Mouse (Mus musculus): Measurements from ENCODE around the gene 1700003F12Rik. TPM values are rescaled to one million over a fixed set of nuclear protein-coding genes. Genes with fewer than 3 reads are reported as not detected.

Gene 1700003F12Rik
- polyA plus RNA-seq, 1 experiment = 0.32 TPM

- peaks cover 17% of the 10 kb centered on the region for H3K36me3 ChIP-seq (ENCODE audit: control insufficient read depth, insufficient read depth, low read length)
- H3K27me3 ChIP-seq (ENCODE audit: control insufficient read depth, insufficient read depth, low read length) = no peaks in the 10 kb centered on the region
- H3K27ac ChIP-seq (ENCODE audit: insufficient read depth, low read depth, low read length) = no peak overlapping the region
- H3K4me3 ChIP-seq (ENCODE audit: low read depth, low read length) = no peak overlapping the region
- no peaks in the 10 kb centered on the region; the same call in 1 of the 2 replicates for H3K4me1 ChIP-seq (ENCODE audit: control insufficient read depth, insufficient read depth, insufficient read length, low read length)
- TF ChIP-seq POLR2A (IDR thresholded peaks at IDR 0.05; ENCODE audit: low read depth, low read length) (no peak), CTCF (IDR thresholded peaks at IDR 0.05; ENCODE audit: extremely low read depth, insufficient read length, insufficient replicate concordance, low read depth, low read length) (no peak)
- WGBS = 95% methylated on average over 3 of the region's 3 CpGs
These were observed 36.7 kb upstream of the 1700003F12Rik start for GRCm38 (mm10) chr2:154510141-154510540.

- H3K27me3 ChIP-seq (ENCODE audit: control insufficient read depth, insufficient read depth, low read length) = no peaks in the 10 kb centered on the region
- H3K27ac ChIP-seq (ENCODE audit: insufficient read depth, low read depth, low read length) = no peak overlapping the region
- no peak overlapping the region for H3K4me3 ChIP-seq (ENCODE audit: low read depth, low read length)
- peaks cover 13% of the 10 kb centered on the region for H3K36me3 ChIP-seq (ENCODE audit: control insufficient read depth, insufficient read depth, low read length)
- no peak for TF ChIP-seq POLR2A (IDR thresholded peaks at IDR 0.05; ENCODE audit: low read depth, low read length)
- TF ChIP-seq CTCF (IDR thresholded peaks at IDR 0.05; ENCODE audit: extremely low read depth, insufficient read length, insufficient replicate concordance, low read depth, low read length) = no peak
- no peaks in the 10 kb centered on the region; the same call in 1 of the 2 replicates for H3K4me1 ChIP-seq (ENCODE audit: control insufficient read depth, insufficient read depth, insufficient read length, low read length)
- 83% methylated on average over 3 of the region's 3 CpGs for WGBS
These were observed 29.9 kb upstream of the 1700003F12Rik start for GRCm38 (mm10) chr2:154516944-154517343.

- no peaks in the 10 kb centered on the region for H3K27me3 ChIP-seq (ENCODE audit: control insufficient read depth, insufficient read depth, low read length)
- peaks cover 16% of the 10 kb centered on the region for H3K36me3 ChIP-seq (ENCODE audit: control insufficient read depth, insufficient read depth, low read length)
- no peak overlapping the region for H3K4me3 ChIP-seq (ENCODE audit: low read depth, low read length)
- WGBS = 83% methylated on average over 5 of the region's 5 CpGs
- no peak for TF ChIP-seq POLR2A (IDR thresholded peaks at IDR 0.05; ENCODE audit: low read depth, low read length)
- no peak for TF ChIP-seq CTCF (IDR thresholded peaks at IDR 0.05; ENCODE audit: extremely low read depth, insufficient read length, insufficient replicate concordance, low read depth, low read length)
- no peak overlapping the region for H3K27ac ChIP-seq (ENCODE audit: insufficient read depth, low read depth, low read length)
- H3K4me1 ChIP-seq (ENCODE audit: control insufficient read depth, insufficient read depth, insufficient read length, low read length) = no peaks in the 10 kb centered on the region; the same call in 1 of the 2 replicates
These were observed 29.5 kb upstream of the 1700003F12Rik start for GRCm38 (mm10) chr2:154517424-154517823.

GRCm38 (mm10) chr2:154521449-154521848, 25.4 kb upstream of the 1700003F12Rik start:
- Histone ChIP-seq H3K27me3 (ENCODE audit: control insufficient read depth, insufficient read depth, low read length) (no peaks in the 10 kb centered on the region), H3K4me1 (ENCODE audit: control insufficient read depth, insufficient read depth, insufficient read length, low read length) (no peaks in the 10 kb centered on the region), H3K27ac (ENCODE audit: insufficient read depth, low read depth, low read length) (no peak overlapping the region), H3K36me3 (ENCODE audit: control insufficient read depth, insufficient read depth, low read length) (peaks cover 41% of the 10 kb centered on the region), H3K4me3 (ENCODE audit: low read depth, low read length) (no peak overlapping the region)
- TF ChIP-seq POLR2A (IDR thresholded peaks at IDR 0.05; ENCODE audit: low read depth, low read length) = no peak
- TF ChIP-seq CTCF (IDR thresholded peaks at IDR 0.05; ENCODE audit: extremely low read depth, insufficient read length, insufficient replicate concordance, low read depth, low read length) = no peak

GRCm38 (mm10) chr2:154522334-154522733, 24.6 kb upstream of the 1700003F12Rik start:
- 86% methylated on average over 5 of the region's 5 CpGs for WGBS
- Histone ChIP-seq H3K36me3 (ENCODE audit: control insufficient read depth, insufficient read depth, low read length) (peaks cover 41% of the 10 kb centered on the region), H3K4me3 (ENCODE audit: low read depth, low read length) (no peak overlapping the region), H3K4me1 (ENCODE audit: control insufficient read depth, insufficient read depth, insufficient read length, low read length) (no peaks in the 10 kb centered on the region), H3K27ac (ENCODE audit: insufficient read depth, low read depth, low read length) (no peak overlapping the region), H3K27me3 (ENCODE audit: control insufficient read depth, insufficient read depth, low read length) (no peaks in the 10 kb centered on the region)
- TF ChIP-seq CTCF (IDR thresholded peaks at IDR 0.05; ENCODE audit: extremely low read depth, insufficient read length, insufficient replicate concordance, low read depth, low read length) (no peak), POLR2A (IDR thresholded peaks at IDR 0.05; ENCODE audit: low read depth, low read length) (no peak)

- 94% methylated on average over 2 of the region's 2 CpGs for WGBS
- Histone ChIP-seq H3K4me3 (ENCODE audit: low read depth, low read length) (no peak overlapping the region), H3K27ac (ENCODE audit: insufficient read depth, low read depth, low read length) (no peak overlapping the region), H3K27me3 (ENCODE audit: control insufficient read depth, insufficient read depth, low read length) (no peaks in the 10 kb centered on the region), H3K36me3 (ENCODE audit: control insufficient read depth, insufficient read depth, low read length) (peaks cover 32% of the 10 kb centered on the region), H3K4me1 (ENCODE audit: control insufficient read depth, insufficient read depth, insufficient read length, low read length) (no peaks in the 10 kb centered on the region)
- no peak for TF ChIP-seq CTCF (IDR thresholded peaks at IDR 0.05; ENCODE audit: extremely low read depth, insufficient read length, insufficient replicate concordance, low read depth, low read length)
- no peak for TF ChIP-seq POLR2A (IDR thresholded peaks at IDR 0.05; ENCODE audit: low read depth, low read length)
These were observed 21.6 kb upstream of the 1700003F12Rik start for GRCm38 (mm10) chr2:154525285-154525684.

GRCm38 (mm10) chr2:154526531-154526930, 20.4 kb upstream of the 1700003F12Rik start:
- no peaks in the 10 kb centered on the region for H3K4me1 ChIP-seq (ENCODE audit: control insufficient read depth, insufficient read depth, insufficient read length, low read length)
- H3K27me3 ChIP-seq (ENCODE audit: control insufficient read depth, insufficient read depth, low read length) = no peaks in the 10 kb centered on the region
- H3K36me3 ChIP-seq (ENCODE audit: control insufficient read depth, insufficient read depth, low read length) = peaks cover 38% of the 10 kb centered on the region
- H3K27ac ChIP-seq (ENCODE audit: insufficient read depth, low read depth, low read length) = no peak overlapping the region
- no peak overlapping the region for H3K4me3 ChIP-seq (ENCODE audit: low read depth, low read length)
- 69% methylated on average over 3 of the region's 3 CpGs for WGBS
- TF ChIP-seq CTCF (IDR thresholded peaks at IDR 0.05; ENCODE audit: extremely low read depth, insufficient read length, insufficient replicate concordance, low read depth, low read length) (no peak), POLR2A (IDR thresholded peaks at IDR 0.05; ENCODE audit: low read depth, low read length) (no peak)
